Mouse (Mus musculus): ENCODE results near the gene Defb13.
"Not testable (repeated sequence)": the region's sequence is repeated elsewhere in the genome, so short reads cannot be mapped to it uniquely, and the experiment has no call there.

The Defb13 gene

DNA sequence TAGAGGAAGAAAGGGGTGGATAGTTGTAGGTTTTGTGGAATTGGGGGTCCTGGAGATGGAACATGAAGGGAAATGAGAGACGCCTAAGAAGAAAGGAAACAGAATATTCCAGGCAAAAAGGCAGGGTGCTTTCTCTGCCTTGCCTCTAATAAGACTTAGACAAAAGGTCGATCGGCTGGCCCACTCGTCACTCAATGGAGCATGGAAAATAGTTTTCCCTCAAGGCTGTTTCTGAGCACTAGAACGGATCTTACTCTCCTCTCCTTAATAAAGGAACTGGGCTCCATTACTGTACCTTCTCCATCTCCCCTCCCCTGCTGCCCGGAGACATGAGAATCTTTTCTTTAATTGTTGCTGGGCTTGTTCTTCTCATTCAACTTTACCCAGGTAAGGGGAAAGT is at the start of gene Defb13:
Defb13 (plus strand) TSS at position 301 of the 400 bp plus-strand sequence.
- DNase-seq (ENCODE audit: low read depth, low spot score) = no peak

DNA sequence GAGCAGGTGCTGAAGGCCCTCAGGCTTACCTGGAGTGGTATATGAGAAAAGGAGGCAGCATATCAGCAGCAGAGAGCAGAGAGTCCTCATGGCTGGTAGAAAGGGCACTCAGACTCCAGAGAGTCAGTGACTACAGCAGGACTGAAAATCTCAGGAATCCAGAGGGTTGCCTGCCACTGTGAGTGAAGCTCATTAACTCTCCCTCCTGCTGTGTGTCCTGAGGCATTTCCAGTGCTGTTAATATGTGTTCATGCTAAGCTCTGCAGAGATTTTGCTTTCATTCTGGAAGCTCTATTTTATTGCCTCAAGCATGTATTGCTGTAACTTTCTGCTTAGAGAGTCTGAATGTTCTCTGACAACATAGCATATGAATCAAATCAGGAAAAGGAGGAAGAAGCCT is 40.3 kb upstream of the Defb13 start, which contains the start of gene Defb11:
Defb11 (minus strand) TSS at position 123 of the 400 bp plus-strand sequence.
- DNase-seq (ENCODE audit: low read depth, low spot score) = not testable (repeated sequence)

DNA sequence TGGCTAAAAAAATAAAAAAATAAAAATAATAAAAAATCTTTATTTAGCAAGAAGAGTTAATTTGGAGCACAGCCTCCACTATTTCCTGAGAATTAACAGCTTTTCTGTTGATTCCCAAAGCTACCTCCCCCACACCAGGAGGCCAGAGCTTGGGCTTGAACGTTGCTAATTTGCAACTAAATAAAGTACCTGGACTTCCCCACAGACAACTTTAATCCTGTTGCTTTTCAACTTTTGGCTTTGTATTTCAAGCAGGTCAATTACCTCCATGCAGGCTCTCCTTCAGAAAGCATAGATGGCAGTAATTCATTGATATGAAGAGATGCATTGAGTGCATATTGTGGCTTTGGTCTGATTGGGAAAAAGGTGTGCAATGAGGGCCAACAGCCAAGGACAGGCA is 34.6 kb upstream of the Defb13 start:
- no peak for DNase-seq (ENCODE audit: low read depth, low spot score)

DNA sequence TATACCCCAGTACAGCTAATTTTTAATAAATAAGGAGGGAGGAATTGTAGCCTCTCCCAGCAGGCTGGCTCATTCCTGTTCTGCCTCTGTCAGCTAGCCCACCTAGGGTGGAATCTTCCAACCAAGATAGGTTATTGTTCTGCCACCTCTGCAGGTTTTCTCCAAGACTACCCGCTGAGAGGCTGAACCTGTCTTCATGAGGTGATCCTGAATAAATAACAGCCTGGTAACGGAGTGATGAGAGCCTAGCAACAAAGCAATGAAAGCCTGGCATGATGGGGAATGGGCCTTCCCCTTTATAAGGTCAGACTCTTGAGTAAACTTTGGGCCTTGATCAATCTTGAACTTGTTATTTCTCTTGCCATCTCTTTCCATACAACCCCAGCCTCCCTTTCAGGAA is 34.0 kb upstream of the Defb13 start:
- DNase-seq (ENCODE audit: low read depth, low spot score) = no peak

DNA sequence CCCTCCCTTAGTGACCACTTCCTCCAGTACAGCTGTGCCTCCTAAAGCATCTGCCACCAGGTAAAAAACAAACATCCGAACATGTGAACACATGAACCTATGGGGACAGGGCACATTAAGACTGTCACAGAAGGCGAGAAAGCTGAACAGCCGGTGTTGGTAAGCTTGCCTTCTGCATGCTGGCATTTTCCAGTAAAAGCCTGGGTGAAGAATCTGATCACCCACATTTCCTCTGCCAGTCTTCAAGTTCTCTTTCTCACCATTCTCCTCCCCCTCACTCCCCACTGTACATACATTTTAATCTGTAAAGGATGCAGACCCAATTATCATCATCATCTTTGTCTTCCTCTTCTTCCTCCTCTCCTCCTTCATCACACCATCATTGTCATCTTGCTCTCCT is 30.9 kb upstream of the Defb13 start:
- no peak for DNase-seq (ENCODE audit: low read depth, low spot score)

DNA sequence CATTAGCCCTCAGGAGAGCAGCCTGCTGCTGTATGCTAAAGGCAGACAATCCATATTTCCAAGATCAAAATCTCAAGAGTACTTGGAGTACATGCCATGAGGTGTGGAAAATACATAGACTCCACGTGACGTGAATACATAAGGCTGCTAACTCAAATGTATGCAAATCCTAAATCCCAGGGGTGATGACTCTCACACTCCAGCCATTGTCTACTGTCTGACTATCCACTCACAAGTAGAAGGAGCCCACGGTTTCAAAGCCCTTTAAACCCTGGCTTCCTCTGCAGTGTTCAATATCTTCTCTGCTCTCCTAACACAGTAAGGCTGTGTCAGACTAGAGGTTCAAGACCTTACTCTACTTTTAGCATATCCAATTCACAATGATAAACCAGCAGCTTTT is 15.8 kb upstream of the Defb13 start:
- DNase-seq (ENCODE audit: low read depth, low spot score) = not testable (repeated sequence)

DNA sequence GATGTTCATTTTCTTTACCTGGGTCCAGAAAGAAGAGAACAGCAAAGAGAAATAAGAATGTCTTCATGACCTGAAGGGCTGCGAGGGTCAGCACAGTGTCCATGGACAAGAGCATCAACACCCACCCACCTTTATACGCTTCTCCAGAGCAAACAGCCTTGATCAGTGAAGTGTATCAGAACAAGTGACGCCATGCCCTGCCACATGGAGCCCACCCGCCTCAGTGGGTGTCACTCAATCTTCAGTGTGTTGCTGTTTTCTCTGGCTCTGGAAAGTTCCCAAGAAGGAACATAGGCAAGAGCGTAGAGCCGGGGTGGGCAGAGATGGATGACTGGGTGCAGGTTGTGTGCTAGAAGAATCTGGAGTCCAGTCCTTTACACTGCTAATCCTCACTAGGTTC is 14.0 kb upstream of the Defb13 start, which contains the start of gene Defb15:
Defb15 (minus strand) TSS at position 101 of the 400 bp plus-strand sequence.
- DNase-seq (ENCODE audit: low read depth, low spot score) = no peak

DNA sequence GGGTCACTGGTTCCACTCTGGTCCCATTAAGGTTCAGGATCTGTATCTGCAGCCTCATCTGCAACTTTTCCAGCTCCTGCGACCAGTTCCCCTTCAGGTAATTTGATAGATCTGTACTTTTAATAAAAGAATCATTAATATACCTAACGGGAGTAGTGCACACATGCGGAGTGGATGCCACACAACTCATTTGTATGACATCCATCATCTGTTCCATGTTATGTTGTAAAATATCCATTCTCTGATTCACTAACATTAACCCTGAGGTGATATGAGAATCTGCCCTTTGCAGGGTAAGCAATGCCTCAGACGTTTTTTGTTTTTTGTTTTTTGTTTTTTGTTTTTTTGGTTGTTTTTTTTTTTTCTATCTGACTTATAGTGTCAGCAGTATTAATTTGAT is 8.5 kb upstream of the Defb13 start, which contains the start of gene Defb35:
Defb35 (plus strand) TSS at position 301 of the 400 bp plus-strand sequence.
- DNase-seq (ENCODE audit: low read depth, low spot score) = not testable (repeated sequence)

DNA sequence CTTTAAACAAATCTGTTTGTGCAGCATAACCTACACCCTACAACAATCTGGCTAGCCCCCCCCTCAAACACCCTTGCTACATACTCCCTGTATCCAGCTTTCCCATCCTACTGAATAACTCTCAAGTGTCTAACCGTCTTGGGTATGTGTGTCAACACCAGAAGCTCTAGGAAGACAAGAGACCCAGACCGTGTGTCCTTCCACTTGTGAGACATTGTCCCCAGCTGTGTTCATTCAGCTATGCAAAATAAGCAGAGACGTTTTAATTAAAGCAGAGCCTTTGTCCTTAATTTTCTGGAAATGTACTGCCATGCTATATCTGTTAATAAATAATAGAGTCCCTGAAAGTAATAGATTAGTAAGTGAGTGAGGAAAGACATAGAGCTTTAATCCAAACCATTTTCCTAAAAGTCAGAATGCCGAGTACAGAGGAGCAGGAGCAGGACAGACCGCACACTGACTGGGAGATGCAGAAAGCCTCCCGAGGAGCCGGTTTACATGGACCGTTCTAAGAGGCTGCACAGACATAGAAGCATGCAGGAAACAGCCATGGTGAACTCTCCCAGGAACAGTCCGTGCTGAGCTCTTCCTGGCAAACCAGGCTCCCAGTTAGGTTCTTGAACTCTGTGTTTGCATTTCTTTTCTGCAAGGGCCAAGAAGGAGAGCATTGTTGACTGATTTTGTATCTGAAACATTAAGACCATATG is 902 bp downstream of the Defb13 start:
- no peak for DNase-seq (ENCODE audit: low read depth, low spot score)

DNA sequence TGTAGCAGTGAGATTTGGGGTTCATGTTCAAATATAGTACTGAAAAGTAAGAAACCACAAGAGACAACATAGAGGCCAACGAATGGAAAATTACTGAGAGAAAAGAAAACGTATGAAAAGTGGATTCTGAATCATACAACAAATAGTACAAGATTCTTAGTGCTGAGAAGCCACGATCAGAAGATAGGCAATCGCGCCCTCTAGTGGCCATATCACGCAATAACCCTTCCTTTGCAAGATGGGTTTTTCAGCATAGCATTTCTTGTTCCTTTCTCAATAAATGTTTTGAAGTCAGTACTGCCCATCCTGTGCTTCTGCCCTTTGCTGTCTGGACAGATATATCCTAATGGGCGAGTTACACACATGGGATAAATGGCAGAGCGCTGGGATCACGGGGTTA is 8.8 kb downstream of the Defb13 start:
- peak; percentile 25 for DNase-seq (ENCODE audit: low read depth, low spot score)

DNA sequence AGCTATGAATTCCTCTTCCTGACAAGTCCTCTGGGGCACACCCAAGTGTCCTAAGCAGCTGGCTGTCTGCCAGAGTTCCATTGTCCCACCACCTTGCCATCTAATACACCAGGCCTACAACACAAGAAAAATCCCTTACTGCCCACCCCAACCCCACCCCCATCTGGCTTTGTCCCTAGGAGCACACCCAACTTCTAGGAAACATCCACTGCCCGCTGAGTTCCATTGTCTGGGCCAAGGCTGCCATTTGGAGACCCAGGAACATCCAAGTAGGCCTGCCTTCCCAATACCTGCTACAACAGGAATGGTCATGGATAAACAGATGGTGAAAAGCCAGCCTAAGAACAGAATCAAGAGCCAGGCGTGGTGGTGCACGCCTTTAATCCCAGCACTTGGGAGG is 9.8 kb downstream of the Defb13 start:
- DNase-seq (ENCODE audit: low read depth, low spot score) = no peak

DNA sequence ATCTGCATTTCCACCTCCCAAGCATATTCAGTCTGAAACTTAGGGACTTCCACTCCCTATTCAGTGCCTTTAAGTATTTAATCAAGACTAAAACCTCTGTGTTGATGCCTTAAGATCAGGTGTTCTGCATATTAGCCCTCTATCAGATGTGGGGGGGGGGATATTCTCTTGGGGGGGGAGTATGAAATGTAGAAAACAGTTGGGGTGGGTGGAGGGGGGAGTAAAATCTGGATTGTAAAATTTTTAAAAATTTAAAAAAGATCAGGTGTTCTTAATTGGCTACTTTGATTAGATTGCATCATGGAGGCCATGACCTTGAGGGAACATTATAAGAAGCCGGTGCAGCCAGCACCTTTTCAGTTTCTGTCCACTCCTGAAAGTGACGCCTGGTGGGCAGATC is 11.9 kb downstream of the Defb13 start, which contains the start of gene Fam90a1a:
Fam90a1a (plus strand) TSS at position 301 of the 400 bp plus-strand sequence.
- DNase-seq (ENCODE audit: low read depth, low spot score) = no peak

DNA sequence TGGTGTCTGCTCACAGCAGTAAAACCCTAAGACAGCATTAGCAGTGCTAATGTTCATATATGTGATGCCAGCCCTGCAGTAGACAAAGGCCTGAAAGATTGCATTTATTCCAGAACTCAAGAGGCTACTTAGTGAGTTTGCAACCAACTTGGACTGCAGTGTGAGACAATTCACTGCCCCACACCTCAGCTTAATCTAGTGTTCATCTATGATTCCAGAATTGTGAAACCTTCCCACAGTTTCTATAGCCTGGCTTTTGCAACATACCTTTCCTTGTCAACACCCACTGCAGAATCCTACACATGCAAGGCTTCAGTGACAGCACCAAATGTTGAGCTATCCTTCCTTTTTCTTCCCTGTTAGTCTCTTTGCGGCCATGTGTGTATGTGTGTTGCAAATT is 20.1 kb downstream of the Defb13 start:
- DNase-seq (ENCODE audit: low read depth, low spot score) = no peak

DNA sequence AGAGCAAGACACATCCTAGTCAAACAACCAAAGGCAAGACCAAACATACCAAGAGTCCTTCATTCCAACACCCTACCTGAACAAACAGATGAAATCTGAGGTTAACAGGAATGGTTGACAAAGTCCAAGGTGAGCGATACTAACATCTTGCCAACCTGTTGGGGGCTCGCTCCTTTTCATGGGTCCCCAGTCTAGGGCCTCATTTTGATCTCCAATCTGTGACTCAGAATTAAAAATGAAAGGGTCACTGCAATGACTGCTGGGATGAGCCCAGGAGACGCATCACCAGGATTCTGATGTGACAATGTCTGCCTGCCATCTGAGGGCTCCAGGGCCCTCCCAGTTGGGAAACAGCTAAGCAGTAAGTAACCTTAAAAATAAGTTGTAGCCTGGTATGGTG is 22.9 kb downstream of the Defb13 start, which contains the start of gene Ccdc70:
Ccdc70 (plus strand) TSS at position 301 of the 400 bp plus-strand sequence.
- no peak for DNase-seq (ENCODE audit: low read depth, low spot score)

DNA sequence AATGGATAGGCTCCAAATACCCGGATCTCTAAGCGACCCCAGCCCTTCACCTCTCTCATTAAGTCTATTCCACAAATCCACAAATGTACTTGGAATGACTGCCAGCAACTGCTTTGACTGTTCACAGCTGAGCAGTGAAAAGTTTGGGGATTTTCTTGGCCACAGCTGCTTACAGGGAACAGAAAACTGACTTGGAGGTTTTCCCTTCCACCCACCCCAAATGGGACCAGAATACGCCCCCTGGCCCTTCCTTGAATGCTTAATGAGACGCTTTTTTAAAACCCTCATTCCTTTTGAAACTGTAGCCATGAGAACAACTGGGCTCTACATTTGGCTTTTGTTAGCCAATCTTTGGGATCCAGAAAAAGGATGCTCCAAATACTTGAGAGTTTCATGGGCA is 31.6 kb downstream of the Defb13 start:
- no peak for DNase-seq (ENCODE audit: low read depth, low spot score)

DNA sequence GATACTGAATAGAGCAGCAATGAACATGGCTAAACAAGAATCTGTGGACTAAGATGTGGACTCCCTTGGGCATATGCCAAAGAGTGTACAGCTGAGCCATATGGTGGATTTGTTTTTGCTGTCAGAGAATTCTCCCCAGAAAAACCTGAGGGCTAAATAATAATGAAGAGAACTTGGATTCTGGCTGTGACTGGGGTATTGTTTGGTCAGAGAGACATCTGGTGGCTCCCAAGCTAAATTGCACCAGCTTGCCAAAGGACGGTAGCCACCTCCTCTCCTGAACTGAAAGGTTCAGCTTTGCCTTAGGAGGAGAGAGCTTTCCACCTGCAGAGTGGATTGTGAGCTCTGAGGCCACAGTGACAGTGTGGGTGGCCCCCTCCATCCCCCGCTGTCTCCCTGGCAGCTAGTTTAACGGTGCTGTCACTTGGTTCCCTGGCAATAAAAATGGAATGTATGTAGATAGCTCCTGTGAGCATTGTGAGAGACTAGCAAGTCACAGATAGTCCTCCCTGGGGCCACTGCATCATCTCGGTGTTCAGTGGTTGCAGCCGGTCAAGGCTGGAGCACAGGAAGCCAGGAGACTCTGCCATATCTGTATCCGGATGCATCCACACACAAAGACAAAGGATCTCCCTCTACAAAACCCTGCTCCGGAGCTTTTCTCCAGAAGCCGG is 35.2 kb downstream of the Defb13 start:
- no peak for DNase-seq (ENCODE audit: low read depth, low spot score)

DNA sequence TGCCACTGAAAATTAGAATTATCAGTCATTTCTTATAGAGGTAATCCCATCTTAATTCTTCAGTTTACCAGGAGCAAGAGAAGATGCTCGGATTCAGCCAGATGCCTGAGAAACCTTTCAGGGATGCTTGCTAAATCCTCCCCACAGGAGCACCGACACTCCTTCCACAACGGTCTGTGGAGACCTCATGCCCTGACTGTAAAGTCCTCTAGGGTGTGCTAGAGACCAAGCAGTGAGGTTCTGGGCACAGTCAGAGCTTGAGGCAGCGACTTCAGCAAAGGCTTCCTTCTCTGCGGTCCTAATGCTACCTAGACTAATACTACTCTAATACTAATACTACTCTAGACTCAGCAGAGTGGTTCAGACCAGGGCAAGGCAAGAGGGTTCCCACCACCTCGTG is 45.6 kb downstream of the Defb13 start:
- peak; percentile 51 for DNase-seq (ENCODE audit: low read depth, low spot score)

DNA sequence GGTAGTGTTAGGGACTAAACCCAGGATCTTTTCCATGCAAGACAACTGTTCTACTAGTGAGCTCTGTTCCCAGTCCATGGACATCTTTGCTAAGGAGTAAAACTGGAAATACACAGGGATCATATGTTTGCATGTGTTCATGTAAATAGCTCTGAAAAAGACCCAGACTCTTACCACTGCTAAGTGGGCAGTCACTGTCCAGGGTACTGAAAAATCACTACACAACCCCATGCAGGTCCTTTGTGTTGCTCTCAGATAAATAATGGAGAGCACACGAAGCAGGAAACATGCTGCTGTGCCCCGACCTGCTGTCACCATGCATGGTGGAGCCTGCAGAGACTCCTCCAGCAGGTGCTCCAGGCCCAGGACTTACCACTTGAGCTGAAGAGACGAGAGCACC is 48.6 kb downstream of the Defb13 start:
- no peak for DNase-seq (ENCODE audit: low read depth, low spot score)

Data from retina, postnatal 7 days (tissue).